Mouse (Mus musculus) embryonic stem cell, embryonic (primary cell): ENCODE data around the gene Atp1b1.

ENCODE experiments used
- CTCF ChIA-PET, 4 experiments: fragments of 300-600 bp in 2 of 4; fragments of 350-600 bp in 2 of 4; sonication (Branson Sonifier 250); formaldehyde crosslinking; loops; one replicate each; lab custom pipeline; 2022; ENCODE audit warnings: inconsistent platforms in 2 of 4; lab: Charles Lee
- POLR2A ChIA-PET, 4 experiments: fragments of 300-600 bp in 2 of 4; fragments of 350-600 bp in 2 of 4; sonication (Branson Sonifier 250); formaldehyde crosslinking; loops; one replicate each; lab custom pipeline; 2022; ENCODE audit warnings: antibody characterized with exemption in 4 of 4, inconsistent platforms in 1 of 4; lab: Charles Lee

Gene Atp1b1

DNA sequence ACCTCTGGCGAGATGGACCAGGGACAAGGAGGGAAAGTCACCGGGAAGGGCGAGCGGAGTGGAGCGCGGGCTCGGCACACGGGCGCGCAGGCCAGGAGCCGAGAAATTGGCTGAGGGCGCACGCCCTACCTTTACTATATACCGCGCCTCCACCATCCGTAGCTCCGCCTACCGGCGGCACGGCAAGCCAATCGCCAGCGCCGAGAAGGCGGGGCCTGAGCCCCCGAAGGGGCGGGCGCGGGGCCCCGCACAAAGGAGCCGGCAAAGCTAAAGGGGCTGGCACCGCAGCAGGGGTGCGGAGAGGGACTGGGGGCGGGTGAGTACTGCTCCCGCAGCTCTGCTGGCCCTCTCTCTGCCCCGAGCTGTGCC is at the start of gene Atp1b1:
Gene Atp1b1, minus strand, starts transcription at position 111 of the 369 bp plus-strand sequence.
- POLR2A ChIA-PET = interaction anchor here (0.5 to 19.6 kb wide), 96 partner anchors 9 to 1310 kb away, joined by 3 to 429 read pairs (median 5); partner anchors contain the start of genes Ccdc181 (in 1 of the 4), Dcaf6 (in 1 of the 4), Mpc2 (in 1 of the 4) and Mpzl1 (in 1 of the 4)

DNA sequence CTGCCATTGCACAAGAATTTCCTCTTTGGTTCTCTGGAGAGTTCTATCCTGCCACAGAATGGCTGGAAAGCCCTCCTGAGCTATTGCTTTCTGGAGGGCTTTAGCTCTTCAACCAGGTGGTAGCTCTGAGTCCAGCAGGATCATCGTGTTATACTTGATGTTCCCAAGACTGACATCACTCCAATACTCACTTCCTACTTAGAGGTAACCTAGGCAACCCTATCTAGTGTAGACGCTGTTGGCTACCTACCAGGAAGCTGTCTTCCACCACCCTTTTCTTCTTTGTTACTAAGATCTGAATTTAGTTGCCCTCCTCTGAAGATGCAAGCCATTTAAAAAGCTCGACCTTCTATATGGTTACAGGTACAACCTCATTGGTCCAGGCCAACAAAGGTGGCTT is 46.9 kb upstream of the Atp1b1 start:
- POLR2A ChIA-PET = interaction anchor here in 3 of 4 experiments (1.1 to 6.6 kb wide), 5 partner anchors 11 to 128 kb away, joined by 3 to 70 read pairs (median 4); partner anchors contain the start of gene Atp1b1 (in 1 of the 3)
- CTCF ChIA-PET = no interaction called here

More for the DNA sequence above, at the start of gene Atp1b1:
- CTCF ChIA-PET = interaction anchor here in 1 of 4 experiments (0.6 to 1.6 kb wide), 6 partner anchors 8 to 674 kb away, joined by 3 to 6 read pairs (median 4); no protein-coding TSS in a partner anchor

DNA sequence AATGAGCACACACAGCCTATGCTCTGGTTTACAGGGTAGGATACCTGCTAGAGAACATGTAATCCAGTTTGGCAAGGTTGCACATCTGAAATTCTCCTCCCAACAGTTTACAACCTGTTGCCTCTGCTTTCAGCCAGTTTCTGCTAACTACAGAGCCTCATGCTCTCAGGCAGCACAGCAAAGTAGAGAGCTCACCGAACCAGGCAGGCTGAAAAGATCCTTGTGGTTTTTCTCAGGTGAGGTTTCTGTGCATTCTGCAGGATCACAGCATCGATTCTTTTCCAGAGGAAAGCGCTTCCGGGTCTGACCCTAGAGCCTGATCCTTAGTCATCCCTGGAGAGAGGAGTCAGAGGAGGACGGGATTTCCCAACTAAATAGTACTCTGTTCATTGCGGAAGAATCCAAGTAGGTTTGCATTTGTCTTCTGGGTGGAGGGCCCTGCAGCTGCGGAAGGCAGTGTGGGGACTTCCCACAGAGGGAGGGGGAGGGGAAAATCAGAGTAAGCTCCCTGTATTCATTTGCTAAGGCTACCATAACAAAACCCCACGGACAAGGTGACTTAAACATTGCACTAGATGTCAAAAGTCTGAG is 45.1 kb upstream of the Atp1b1 start:
- CTCF ChIA-PET = interaction anchor here in 1 of 4 experiments (0.6 kb wide), 1 partner anchor 32 kb away, joined by 3 read pairs; no protein-coding TSS in a partner anchor

DNA sequence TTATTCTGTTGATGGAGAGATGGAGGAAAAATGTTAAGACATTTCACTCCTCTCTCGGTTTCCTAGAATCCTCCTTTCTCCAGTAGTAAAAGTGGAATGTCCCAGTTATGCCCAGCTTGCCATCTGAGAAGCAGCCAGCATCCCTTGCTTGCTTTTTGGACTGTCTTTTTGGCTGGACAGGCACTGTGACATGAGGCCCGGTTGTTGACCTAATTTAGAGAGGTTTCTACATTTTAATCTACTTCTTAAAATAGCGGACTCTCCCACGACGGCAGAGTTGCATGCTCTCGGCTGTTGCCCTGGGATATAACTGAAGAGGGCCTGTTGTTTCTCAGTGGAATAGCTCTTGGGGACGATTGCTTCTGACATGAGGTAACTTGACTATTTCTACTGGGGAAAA is 44.1 kb upstream of the Atp1b1 start:
- ChIA-PET POLR2A (interaction anchor here (1.0 to 6.6 kb wide), 22 partner anchors 8 to 67 kb away, joined by 3 to 70 read pairs (median 6); partner anchors contain the start of gene Atp1b1 (in 3 of the 4)), CTCF (interaction anchor here in 1 of 4 experiments (0.6 kb wide), 1 partner anchor 31 kb away, joined by 3 read pairs; no protein-coding TSS in a partner anchor)

More for the DNA sequence above, 45.1 kb upstream of the Atp1b1 start:
- POLR2A ChIA-PET = interaction anchor here (0.7 to 6.6 kb wide), 40 partner anchors 9 to 136 kb away, joined by 3 to 70 read pairs (median 5); partner anchors contain the start of gene Atp1b1 (in 3 of the 4)

DNA sequence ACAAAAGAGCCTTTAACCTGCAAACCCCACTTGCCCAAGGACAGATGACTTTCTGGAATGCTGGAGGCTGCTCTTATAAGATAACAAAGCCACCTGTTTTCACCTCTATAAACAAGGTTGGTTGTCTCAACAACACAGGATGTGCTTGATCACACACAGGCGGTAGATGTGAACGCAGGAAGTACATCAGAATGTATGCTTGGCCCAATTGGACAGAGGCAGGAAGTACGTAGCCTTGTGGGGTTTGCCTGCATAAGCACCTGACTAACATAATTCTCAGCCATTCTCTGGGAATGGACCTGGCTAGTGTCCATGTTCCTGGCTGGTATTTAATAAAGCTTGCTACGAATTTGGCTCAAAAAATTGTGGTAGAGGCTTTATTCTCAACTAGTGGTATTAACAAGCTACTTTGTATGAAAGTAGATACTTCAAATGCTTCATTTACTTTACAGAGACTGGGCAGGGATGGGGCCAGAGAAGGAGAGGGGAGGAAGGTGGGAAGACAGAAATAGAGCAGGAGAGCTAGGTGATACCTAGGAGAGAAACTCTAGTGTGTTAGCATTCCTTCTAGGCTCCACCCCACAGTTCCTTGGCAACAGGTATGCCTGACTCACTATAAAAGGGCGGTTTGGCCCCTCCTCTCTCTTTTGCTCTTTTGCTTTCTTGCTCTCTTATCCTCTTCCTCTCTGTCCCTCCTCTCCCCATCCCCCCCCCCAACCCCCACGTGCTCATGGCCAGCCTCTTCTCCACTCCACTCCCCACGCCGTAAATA is 36.8 kb upstream of the Atp1b1 start:
- ChIA-PET POLR2A (interaction anchor here (0.6 to 7.9 kb wide), 52 partner anchors 8 to 500 kb away, joined by 3 to 215 read pairs (median 8); partner anchors contain the start of genes Atp1b1 (in 3 of the 4), BC055324 (in 1 of the 4), Ccdc181 (in 1 of the 4) and Mettl18 (in 1 of the 4)), CTCF (interaction anchor here in 1 of 4 experiments (0.5 to 1.9 kb wide), 2 partner anchors 37 to 626 kb away, joined by 6 read pairs; partner anchors contain the start of gene Atp1b1)

DNA sequence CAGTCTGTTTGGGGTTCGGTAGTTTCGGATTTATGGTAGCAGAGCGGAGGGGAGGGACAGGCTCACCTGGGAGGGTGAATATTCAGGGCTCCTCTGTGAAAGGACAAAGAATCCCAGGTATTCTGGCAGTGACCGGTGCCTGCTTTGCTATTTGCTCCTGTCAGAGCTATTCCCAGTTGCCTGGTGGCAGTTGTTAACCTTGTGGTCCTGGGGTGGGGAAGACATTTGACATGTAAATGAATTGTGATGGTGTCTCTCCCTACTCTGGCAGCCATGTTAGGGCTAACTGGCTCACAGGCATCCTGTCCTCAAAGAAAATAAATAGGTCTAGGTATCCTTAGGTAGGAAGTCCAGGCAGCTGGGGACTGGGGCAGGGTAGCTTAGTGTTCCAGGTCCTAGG is 36.1 kb upstream of the Atp1b1 start:
- ChIA-PET POLR2A (interaction anchor here (0.6 to 7.9 kb wide), 57 partner anchors 8 to 743 kb away, joined by 3 to 215 read pairs (median 6); partner anchors contain the start of genes Atp1b1 (in 3 of the 4), BC055324 (in 1 of the 4), Ccdc181 (in 1 of the 4) and Mettl18 (in 1 of the 4)), CTCF (interaction anchor here in 2 of 4 experiments (0.5 to 1.9 kb wide), 3 partner anchors 36 to 1934 kb away, joined by 3 to 6 read pairs (median 6); partner anchors contain the start of gene Atp1b1 (in 1 of the 2))

DNA sequence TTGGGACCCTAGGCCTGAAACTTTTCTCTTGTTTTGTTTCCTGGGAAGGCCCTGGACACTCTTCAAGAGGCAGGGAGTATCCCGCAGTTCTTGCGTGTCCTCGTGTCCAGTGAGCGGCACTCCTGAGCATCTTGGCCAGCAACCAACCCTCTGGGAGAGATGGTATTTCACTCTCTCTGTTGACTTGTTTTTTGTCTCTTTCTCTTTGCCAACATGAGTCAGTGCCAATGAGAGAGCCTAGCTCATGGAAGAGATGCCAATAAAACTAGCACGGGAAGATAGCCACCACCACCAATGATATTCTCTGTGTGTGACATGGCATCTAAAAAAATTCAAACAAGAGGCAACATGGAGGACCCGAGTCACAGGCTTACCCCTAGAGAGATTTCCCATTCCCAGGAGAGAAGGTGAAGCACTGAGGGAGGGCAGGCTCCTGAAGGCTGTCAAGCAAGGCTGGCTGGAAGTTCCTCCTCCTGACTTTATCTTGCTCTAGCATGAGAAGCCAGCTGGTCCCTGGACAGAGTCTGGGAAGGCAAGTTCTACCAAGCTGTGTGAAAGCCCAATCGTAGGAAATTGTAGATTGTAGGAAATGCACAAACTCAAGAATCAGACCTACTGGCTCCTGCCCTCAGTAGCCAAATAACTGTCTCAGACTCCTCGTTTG is 35.0 kb upstream of the Atp1b1 start:
- ChIA-PET POLR2A (interaction anchor here in 3 of 4 experiments (0.6 to 7.9 kb wide), 35 partner anchors 8 to 944 kb away, joined by 3 to 215 read pairs (median 10); partner anchors contain the start of genes Atp1b1 (in 3 of the 3) and Tiprl (in 1 of the 3)), CTCF (interaction anchor here in 2 of 4 experiments (0.6 to 1.9 kb wide), 2 partner anchors 35 to 1935 kb away, joined by 3 to 6 read pairs; partner anchors contain the start of gene Atp1b1 (in 1 of the 2))

DNA sequence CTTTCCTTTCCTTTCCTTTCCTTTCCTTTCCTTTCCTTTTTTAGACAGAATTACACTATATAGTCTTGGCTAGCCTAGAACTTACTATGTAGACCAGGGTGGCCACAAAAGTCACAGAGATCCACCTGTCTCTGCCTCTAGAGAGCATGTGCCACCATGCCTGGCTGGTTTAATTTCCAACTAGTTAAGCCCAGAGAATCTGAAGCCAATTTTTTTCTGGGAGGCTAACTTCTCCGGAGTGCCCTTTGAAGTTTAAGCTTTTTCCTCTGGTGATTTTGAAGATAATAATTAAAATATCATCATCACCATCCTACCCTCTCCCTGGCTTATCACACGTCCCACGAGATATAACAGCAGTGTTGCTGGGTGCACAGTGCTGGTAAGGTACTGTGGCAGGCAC is 34.3 kb upstream of the Atp1b1 start:
- ChIA-PET CTCF (no interaction called here), POLR2A (interaction anchor here in 3 of 4 experiments (0.7 to 7.9 kb wide), 22 partner anchors 8 to 945 kb away, joined by 3 to 215 read pairs (median 16); partner anchors contain the start of gene Atp1b1 (in 3 of the 3))

DNA sequence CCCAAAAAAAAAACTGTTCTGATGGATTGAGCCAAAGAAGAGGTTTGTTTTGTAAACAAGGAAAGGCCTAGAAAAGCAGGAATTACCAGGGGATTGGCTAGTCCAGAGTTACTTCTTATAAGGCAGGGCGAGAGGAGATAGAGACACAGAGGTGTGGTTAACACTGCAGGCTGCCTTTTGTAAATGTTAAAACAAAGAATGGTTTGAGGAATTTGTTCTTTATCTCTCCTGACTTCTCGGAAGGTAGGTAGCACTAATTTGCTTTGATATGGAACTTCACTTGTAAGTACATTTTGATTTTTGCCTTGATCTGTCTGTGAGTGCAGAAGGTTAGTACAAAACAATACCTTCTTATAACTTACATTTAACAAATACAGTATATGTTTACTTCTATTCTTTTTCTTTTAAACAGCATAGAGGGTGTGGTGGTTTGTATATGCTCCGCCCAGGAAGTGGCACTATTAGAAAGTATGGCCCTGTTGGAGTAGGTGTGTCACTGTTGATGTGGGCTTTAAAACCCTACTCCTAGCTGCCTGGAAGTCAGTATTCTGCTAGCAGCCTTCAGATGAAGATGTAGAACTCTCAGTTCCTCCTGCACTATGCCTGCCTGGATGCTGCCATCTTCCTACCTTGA is 31.9 kb upstream of the Atp1b1 start:
- CTCF ChIA-PET = no interaction called here
- POLR2A ChIA-PET = interaction anchor here in 3 of 4 experiments (0.7 to 7.9 kb wide), 7 partner anchors 13 to 814 kb away, joined by 3 to 215 read pairs (median 10); partner anchors contain the start of gene Atp1b1 (in 3 of the 3)

DNA sequence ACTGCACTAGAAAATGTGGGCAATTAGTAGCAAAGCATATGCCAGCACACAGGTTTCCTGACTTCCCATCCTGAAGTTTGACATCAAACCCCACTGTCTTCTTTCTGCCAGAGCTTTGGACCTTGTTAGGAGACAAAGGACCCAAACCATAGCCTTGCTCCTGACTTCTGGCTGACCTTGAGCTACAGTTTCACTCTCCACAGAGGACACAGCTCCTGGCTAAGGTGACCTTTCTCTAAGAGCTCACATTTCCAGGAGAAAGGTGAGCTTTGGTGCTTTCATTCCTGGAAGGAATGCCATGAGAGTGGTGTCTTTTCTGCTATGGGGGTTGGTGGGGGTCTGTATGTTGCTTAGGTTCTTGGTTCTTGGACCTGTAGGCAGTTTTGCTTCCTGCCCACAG is 25.6 kb upstream of the Atp1b1 start:
- ChIA-PET CTCF (no interaction called here), POLR2A (interaction anchor here in 3 of 4 experiments (0.8 to 5.4 kb wide), 25 partner anchors 9 to 110 kb away, joined by 3 to 50 read pairs (median 5); partner anchors contain the start of gene Atp1b1 (in 3 of the 3))

DNA sequence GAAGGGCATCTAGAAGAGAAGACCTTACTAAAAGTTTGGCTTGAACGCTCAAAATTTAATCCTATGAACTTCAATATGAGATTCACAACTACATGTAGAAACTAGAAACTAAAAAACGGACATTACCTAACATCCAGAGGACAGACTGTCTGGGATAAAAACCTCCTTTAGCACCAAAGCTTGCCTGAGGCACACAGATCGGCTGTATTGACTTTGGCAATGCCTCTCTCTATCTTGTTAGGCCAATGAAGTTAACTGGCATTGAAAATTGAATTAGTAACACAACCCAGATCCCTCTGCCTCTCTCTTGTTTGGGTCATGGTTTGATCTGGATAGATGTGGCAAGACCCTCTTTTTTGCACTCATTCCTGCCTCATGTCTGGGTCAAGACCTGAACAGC is 24.7 kb upstream of the Atp1b1 start:
- ChIA-PET CTCF (no interaction called here), POLR2A (interaction anchor here in 3 of 4 experiments (0.7 to 5.4 kb wide), 18 partner anchors 8 to 1039 kb away, joined by 3 to 50 read pairs (median 10); partner anchors contain the start of gene Atp1b1 (in 3 of the 3))

DNA sequence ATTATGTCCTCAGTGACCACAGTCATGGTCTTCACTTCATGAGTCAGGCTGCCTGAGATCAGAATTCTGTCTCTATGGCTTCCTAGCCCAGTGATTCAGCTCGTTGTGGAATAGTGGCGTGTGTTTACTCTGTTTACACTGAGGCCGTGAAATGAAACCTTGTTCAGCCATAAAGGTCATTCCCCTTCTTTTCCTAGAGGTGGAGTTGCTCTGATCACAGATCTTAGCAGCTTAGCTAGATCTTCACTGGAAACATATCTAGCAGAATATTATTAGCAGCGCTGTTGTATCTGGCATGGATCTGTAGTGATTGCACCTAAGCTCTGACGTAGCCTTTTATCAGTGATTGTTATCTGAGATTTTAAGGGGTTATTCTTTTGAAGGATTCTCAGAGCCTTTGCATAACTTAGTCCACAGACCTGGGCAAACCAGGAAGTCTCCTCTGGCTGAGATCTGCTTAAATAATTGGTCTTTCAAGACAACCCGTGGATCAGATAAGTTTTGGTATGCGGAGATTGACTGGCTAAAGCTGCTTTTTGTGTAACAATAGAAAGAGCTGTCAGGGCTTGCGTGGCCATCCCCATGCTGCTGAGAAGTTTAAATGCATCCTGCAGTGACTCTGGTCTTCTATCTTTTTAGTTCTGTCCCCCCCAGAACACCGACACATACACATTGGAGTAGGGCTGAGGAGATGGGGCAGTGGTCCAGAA is 23.6 kb upstream of the Atp1b1 start:
- CTCF ChIA-PET = interaction anchor here in 2 of 4 experiments (0.5 to 1.0 kb wide), 4 partner anchors 11 to 173 kb away, joined by 3 to 4 read pairs (median 3); no protein-coding TSS in a partner anchor
- POLR2A ChIA-PET = interaction anchor here (0.6 to 5.4 kb wide), 24 partner anchors 8 to 639 kb away, joined by 3 to 50 read pairs (median 5); partner anchors contain the start of gene Atp1b1 (in 3 of the 4)

DNA sequence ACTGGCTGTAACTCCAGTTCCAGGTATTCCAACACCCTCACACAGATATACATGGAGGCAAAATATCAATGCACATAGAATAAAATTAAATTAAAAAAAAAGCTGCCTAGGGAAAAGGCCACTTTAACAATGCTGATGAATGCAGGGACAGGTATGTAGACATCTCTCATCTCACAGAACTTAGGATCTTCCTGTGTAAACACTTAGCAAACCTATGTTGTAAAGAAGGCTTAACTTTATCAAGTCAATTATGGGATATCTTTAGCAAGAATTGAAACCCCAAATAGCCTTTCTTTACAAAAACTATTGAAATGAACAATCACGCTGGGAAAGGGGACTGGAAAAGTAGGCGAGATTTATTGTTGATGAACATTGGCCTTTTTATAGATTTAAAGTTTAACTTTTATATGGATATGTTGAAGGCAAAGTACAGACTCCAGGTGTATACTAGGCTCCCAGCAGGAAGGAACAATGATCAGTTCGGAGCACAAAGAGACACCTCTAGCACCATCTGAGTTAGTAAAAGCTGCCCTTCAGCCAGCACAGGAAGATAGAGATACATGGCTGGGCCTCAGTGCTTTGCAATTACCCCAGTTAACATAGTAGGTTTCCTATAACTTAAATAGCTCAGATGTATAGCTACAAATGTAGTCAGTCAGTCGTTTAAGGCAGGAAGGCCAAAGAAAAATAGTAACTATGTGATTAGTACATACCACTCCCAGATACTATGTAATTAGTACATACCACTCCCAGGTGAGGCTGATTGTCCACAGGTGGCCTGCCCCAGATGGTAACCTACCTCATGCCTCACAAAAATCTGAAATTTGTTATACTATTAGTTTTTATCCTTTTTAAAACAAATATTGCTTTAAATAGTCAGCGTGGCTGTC is 22.8 kb upstream of the Atp1b1 start:
- ChIA-PET POLR2A (interaction anchor here (0.6 to 5.4 kb wide), 23 partner anchors 7 to 640 kb away, joined by 3 to 50 read pairs (median 5); partner anchors contain the start of gene Atp1b1 (in 3 of the 4)), CTCF (interaction anchor here in 3 of 4 experiments (0.5 to 1.0 kb wide), 3 partner anchors 10 to 651 kb away, joined by 3 to 6 read pairs (median 4); no protein-coding TSS in a partner anchor)

DNA sequence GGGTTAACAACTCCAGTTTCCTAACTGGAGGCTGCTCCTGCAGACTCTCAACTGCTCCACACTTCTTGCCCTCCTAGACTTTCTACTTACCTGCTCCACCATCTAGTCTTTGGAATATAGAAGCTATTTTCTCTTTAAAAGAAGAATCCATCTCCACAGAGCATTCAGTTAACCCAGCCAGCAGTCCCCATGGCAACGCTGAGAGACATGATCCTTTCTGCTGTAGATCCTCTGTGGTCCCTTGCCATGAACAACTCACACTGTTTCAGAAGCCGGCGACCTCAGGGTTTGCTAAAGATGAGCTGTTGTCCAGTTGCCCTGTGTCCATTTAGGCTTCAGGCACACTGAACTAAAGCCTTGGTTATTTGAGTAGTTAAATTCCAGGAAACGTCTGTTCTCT is 17.7 kb upstream of the Atp1b1 start:
- POLR2A ChIA-PET = interaction anchor here in 2 of 4 experiments (1.1 to 10.7 kb wide), 8 partner anchors 7 to 40 kb away, joined by 3 to 249 read pairs (median 48); partner anchors contain the start of gene Atp1b1 (in 2 of the 2)
- CTCF ChIA-PET = interaction anchor here in 2 of 4 experiments (0.6 kb wide), 2 partner anchors 142 to 160 kb away, joined by 3 to 4 read pairs; no protein-coding TSS in a partner anchor
